Mouse (Mus musculus): ENCODE measurements around the gene Il1rl1.

DNA sequence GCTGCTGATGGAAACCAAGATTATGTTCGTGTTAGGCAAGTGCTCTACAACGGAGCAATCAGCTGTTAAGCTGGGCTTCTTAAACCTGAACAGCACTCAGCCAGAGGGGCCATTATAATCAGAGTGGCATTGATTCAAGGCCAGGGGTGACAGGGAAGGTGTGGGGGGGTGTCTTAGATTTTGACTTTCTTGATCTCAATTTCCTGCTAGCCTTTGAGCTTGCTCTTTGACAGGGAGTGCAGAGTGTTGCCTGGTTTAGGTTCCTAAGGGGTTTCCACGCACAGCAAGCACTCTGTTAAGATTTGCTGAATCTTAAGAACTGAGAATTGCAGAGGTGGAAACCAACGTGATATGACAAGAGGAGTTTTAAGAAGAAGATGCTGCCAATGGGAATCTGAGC, 47.4 kb downstream of the Il1rl1 start:
- no peak for TF ChIP-seq CTCF (conservative IDR thresholded peaks at IDR 0.05; ENCODE audit: low read length)
- TF ChIP-seq POU5F1 (IDR thresholded peaks at IDR 0.05; ENCODE audit: borderline replicate concordance, low read length), result no peak
- no peak for TF ChIP-seq NANOG (IDR thresholded peaks at IDR 0.05; ENCODE audit: borderline replicate concordance, low read length)
